Mouse (Mus musculus): ENCODE measurements around the gene Stard3. TPM values are rescaled to one million over a fixed set of nuclear protein-coding genes. Genes with fewer than 3 reads are reported as not detected.

Gene Stard3
- total RNA-seq (2023), result 35.4 to 41.5 TPM (median 37.8 TPM) in 4 replicates

DNA sequence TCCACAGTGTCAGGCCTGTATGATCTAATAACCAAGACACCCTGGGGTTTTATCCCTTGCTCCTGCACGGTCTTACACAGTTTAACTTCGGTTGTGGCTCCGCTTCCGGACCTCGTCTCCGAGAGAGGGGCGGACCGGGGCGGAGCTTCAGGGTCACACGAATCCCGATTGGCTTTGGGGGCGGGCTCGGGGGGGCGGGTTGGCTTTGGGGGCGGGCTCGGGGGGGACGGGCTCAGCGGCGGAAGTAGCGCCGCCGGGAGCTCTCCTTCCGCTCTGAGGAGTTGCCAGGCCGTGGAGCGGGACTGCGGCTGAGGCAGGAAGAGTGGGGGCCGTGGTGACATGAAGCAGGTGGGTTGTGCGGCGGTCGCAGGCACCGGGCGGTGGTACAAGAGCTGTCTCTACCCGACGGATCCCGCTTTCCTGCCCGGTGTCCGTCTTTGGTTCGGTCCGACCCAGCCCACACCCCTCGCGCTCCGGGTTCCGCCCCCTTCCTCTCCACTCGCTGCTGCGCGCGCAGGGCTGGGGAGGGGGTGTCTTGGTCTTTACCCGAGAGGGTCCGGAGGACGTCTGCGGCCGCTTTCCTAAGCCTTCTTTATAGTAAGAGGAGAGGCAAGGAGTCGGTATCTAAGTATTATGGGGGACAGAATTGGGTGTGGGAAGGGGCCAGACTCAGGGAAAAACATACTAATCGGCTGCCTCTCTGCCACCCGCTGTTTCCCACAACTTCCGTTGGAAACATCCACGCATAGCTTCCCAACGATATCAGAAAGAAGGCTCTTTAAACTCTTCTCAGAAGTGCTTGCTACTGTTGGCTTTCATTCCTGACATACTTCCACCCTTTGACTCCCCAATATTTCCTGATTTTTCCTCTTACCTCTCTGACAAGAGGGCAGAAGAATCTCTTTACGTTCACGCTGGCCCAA is at the start of gene Stard3:
Stard3 (plus strand) TSS at position 208 of the 923 bp plus-strand sequence.

DNA sequence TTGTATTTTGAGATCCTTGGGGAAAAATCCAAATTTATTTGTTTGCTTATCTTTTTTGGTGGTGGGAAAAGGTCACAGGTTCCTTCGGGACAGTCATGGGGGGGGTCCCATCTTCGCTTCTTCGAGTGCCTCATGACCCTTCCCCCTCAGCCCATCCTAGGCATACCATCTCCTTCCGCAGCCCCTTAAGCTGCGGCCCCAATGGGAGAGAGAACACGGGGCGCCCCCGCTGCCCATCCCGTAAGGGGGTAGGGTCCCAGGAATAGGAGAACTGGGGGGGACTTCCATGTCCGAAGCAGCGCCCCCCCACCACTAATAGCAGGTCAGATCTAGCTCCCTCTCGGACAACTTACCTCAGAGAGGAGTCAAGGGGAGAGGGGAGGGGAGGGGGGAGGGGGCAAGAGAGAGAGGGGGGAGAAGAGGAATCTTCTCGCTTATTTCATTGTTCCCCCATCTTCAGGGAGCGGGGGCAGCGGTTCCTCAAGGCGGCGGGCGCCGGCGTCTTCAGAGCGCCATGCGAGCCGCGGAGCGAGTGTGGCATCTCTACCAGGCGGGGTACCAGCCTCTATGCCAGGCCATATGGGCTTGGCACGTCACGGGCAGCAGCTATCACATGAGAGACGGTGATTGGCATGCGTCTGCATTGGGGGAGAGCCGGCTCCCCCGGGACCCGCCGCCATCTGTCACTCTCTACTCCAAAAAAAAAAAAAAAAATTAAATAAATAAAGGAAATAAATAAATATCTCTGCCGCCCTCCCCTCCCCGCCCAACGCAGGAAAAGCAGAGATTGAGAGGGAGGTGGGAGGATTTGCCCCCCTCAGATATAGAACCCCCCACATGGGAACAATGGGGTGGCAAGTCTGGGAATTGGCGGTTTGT is 28.8 kb upstream of the Stard3 start, which contains the start of gene Neurod2:
Neurod2 (minus strand) TSS at position 568 of the 879 bp plus-strand sequence.

GRCm38 (mm10) chr11:98348083-98348961 is 9.8 kb upstream of the Stard3 start, which contains the start of gene Ppp1r1b:
Gene Ppp1r1b, plus strand, starts transcription at chr11:98348404.

GRCm38 (mm10) chr11:98383261-98384030 is 25.3 kb downstream of the Stard3 start, which contains the start of gene Tcap:
Gene Tcap, plus strand, starts transcription at chr11:98383811.

DNA sequence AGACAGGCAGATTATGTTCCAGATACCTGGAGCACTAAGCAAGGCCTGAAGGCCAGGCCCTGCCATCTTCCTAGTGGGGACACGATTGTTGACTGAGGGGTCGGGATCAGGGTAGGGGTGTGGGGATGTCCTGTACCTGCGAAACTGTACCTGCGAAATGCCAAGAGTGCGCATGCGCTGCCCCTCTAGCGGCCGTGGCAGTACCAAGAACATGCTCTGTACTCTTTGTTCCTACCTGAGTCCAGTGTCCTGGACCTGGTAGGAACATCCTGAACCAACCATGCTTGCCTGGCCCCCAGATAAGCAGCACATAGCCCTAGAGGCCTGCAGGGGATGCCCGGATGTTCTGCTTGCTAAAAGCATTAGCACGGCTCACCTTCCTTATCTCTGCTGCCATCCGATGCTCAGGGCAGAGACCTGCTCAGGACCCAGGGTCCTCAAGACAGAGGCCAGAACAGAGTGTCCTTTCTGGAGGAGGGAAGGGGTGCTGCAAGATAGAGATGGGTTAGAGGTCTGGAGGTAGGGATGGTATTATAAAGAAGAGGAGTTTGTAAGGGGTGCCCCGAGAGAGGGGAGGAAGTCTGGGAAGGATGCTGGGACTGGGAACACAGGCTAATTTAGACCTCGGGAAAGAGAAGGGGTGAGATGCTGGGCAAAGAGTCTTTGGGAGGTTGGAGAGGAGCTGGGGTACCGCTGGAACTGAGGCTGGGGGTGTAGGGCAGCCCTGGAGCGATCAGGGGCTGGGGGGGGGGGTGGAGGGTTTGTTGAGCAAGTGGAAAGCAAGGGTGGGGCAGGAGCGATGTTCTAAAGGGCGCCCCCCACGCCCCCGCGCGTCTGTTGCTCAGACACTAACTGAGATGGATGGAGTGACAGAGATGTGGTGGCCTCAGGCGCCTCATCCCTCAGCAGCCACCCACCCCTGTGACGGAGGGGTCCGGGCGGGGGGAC is 27.7 kb downstream of the Stard3 start, which contains the start of gene Pnmt:
Pnmt (plus strand) TSS at position 813 of the 948 bp plus-strand sequence.

DNA sequence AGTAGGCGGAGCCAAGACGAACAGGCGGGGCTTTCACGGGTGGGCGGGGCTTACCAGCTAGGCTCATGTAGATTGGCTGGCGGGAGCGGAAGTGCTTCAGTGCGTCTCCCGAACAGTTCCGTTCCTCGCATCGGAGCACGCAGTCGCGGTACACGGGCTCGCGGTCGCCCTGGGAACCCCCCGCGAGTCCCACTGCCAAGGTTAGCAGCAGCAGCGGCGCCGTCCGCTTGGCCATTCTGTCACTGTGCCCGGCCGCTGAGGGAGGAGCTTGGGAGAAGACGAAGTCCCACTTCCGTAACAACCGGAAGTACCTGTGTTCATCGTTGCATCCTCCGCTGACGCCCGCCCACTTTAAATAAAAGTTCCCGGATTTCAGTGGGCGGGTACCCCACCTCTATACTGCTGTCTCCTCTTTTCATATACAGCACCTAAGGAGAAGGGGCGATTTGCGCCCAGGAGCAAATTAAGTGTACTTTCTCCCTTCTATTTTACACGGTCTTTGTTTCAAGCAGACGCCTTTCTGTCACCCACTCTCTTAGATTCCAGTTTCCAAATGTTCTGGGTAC is 42.1 kb downstream of the Stard3 start, which contains the start of gene Pgap3:
Pgap3 (minus strand) TSS at position 330 of the 566 bp plus-strand sequence.

DNA sequence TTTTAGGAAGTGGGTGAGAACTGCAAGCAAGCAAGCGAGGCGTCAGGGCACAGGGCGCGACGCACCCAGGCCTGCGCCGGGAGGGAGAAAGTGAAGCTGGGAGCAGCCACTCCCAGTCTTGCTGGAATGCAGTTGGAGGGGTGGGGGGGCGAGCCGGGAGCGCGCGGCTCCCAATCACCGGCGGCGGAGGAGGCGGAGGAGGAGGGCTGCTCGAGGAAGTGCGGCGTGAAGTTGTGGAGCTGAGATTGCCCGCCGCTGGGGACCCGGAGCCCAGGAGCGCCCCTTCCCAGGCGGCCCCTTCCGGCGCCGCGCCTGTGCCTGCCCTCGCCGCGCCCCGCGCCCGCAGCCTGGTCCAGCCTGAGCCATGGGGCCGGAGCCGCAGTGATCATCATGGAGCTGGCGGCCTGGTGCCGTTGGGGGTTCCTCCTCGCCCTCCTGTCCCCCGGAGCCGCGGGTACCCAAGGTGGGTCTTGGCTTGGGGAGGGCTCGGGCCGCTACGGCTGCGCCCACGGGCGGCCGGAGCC is 54.2 kb downstream of the Stard3 start, which contains the start of gene Erbb2:
Erbb2 (plus strand) TSS at position 198 of the 524 bp plus-strand sequence.

Other genes with a start within 250 kb of the Stard3 start
- 42.1 to 57.9 TPM (median 42.6 TPM) in 4 replicates for gene Fbxl20, start 208.0 kb upstream of the Stard3 start, total RNA-seq (2023)
- 73.7 to 86.8 TPM (median 82.7 TPM) in 4 replicates for gene Med1, start 165.1 kb upstream of the Stard3 start, total RNA-seq (2023)
- gene Cdk12, start 155.3 kb upstream of the Stard3 start, total RNA-seq (2023), result 110 to 118 TPM (median 114 TPM) in 4 replicates
- gene Neurod2, start 28.7 kb upstream of the Stard3 start, total RNA-seq (2023), result 0.22 to 0.60 TPM (median 0.55 TPM) in 3 of 4 replicates, not detected in the other
- not detected in 4 replicates for gene Ppp1r1b, start 10.0 kb upstream of the Stard3 start, total RNA-seq (2023)
- not detected in 4 replicates for gene Tcap, start 25.4 kb downstream of the Stard3 start, total RNA-seq (2023)
- gene Pnmt, start 28.1 kb downstream of the Stard3 start, total RNA-seq (2023), result not detected in 4 replicates
- gene Pgap3, start 42.1 kb downstream of the Stard3 start, total RNA-seq (2023), result 6.0 to 10.0 TPM (median 8.3 TPM) in 4 replicates
- 0.17 to 0.64 TPM in 2 of 4 replicates, not detected in the others for gene Erbb2, start 54.1 kb downstream of the Stard3 start, total RNA-seq (2023)
- 46.7 to 54.3 TPM (median 50.1 TPM) in 4 replicates for gene Mien1, start 80.6 kb downstream of the Stard3 start, total RNA-seq (2023)
- gene Grb7, start 88.0 kb downstream of the Stard3 start, total RNA-seq (2023), result 0.91 to 1.2 TPM (median 0.96 TPM) in 4 replicates
- gene Ikzf3, start 187.7 kb downstream of the Stard3 start, total RNA-seq (2023), result 582 to 682 TPM (median 633 TPM) in 4 replicates
- gene Zpbp2, start 192.7 kb downstream of the Stard3 start, total RNA-seq (2023), result 4.6 to 9.1 TPM (median 5.9 TPM) in 4 replicates
- gene Ormdl3, start 229.0 kb downstream of the Stard3 start, total RNA-seq (2023), result 16.0 to 19.1 TPM (median 17.6 TPM) in 4 replicates
- gene Lrrc3c, start 239.9 kb downstream of the Stard3 start, total RNA-seq (2023), result not detected in 4 replicates